Comparison of ENCODE assay signal across 7 mouse cellular contexts in genomic region chr2:31690063-31690462, GRCm38 (mm10). TPM values are rescaled to one million over a fixed set of nuclear protein-coding genes. Genes with fewer than 3 reads are reported as not detected.
A peak's percentile ranks its signal among the peaks of the same experiment; 100 is the strongest.
DNase-seq lines count a peak whose midpoint lies in the region; ATAC-seq and TF ChIP-seq lines count a peak whose summit lies in the region.

No protein-coding gene starts in this region.

- H3K9me3 ChIP-seq in forebrain, embryonic 13.5 days (replicated peaks), result no peaks in the 10 kb centered on the region
- no peaks in the 10 kb centered on the region for H3K9me3 ChIP-seq in liver, embryonic 12.5 days (replicated peaks)
- no peaks in the 10 kb centered on the region for H3K9me3 ChIP-seq in stomach, postnatal 0 days (ENCODE audit: control insufficient read depth, low read length)

- H3K4me1 ChIP-seq in testis, adult 2 months (ENCODE audit: control insufficient read depth, insufficient read depth, low read length), result peaks cover 6% of the 10 kb centered on the region
- H3K4me1 ChIP-seq in forebrain, embryonic 13.5 days, result peaks cover 46% of the 10 kb centered on the region
- peaks cover 47% of the 10 kb centered on the region for H3K4me1 ChIP-seq in liver, embryonic 12.5 days
- peaks cover 3% of the 10 kb centered on the region; the same call in 1 of the 2 replicates for H3K4me1 ChIP-seq in stomach, postnatal 0 days (replicated peaks; ENCODE audit: control insufficient read depth, insufficient read depth)

- H3K27ac ChIP-seq in testis, adult 2 months (ENCODE audit: control insufficient read depth, insufficient read depth, low read depth, low read length), result peak overlapping the region; percentile 1; the same call in 1 of the 2 replicates
- no peak overlapping the region for H3K27ac ChIP-seq in forebrain, embryonic 13.5 days
- 0 out of 2 replicates have a peak overlapping the region, but pooled peaks have one; percentile 95 for H3K27ac ChIP-seq in liver, embryonic 12.5 days
- H3K27ac ChIP-seq in stomach, postnatal 0 days (replicated peaks), result no peak overlapping the region

- TF ChIP-seq POLR2A in testis, adult 2 months (IDR thresholded peaks at IDR 0.05; ENCODE audit: control insufficient read depth, low read depth, low read length), result no peak

- H3K36me3 ChIP-seq in testis, adult 2 months (ENCODE audit: control insufficient read depth, insufficient read depth, low read length), result peaks cover 1% of the 10 kb centered on the region; the same call in 1 of the 2 replicates
- H3K36me3 ChIP-seq in forebrain, embryonic 13.5 days (ENCODE audit: poor library complexity, severe bottlenecking), result peaks cover 10% of the 10 kb centered on the region; the same call in 1 of the 2 replicates
- H3K36me3 ChIP-seq in liver, embryonic 12.5 days, result peaks cover 30% of the 10 kb centered on the region
- no peaks in the 10 kb centered on the region for H3K36me3 ChIP-seq in stomach, postnatal 0 days (ENCODE audit: control insufficient read depth, insufficient read depth, low read length)

- H3K4me3 ChIP-seq in testis, adult 2 months (ENCODE audit: control insufficient read depth, low read depth, low read length), result peak overlapping the region; percentile 96
- peak overlapping the region; percentile 92 for H3K4me3 ChIP-seq in forebrain, embryonic 13.5 days
- H3K4me3 ChIP-seq in liver, embryonic 12.5 days, result peak overlapping the region; percentile 96
- H3K4me3 ChIP-seq in stomach, postnatal 0 days (ENCODE audit: low read depth, low read length), result peak overlapping the region; percentile 100

- TF ChIP-seq EP300 in stomach, postnatal 0 days (optimal IDR thresholded peaks at IDR 0.05), result no peak

- no peaks in the 10 kb centered on the region for H3K27me3 ChIP-seq in testis, adult 2 months (ENCODE audit: control insufficient read depth, insufficient read depth, low read length)
- no peaks in the 10 kb centered on the region for H3K27me3 ChIP-seq in forebrain, embryonic 13.5 days
- no peaks in the 10 kb centered on the region for H3K27me3 ChIP-seq in liver, embryonic 12.5 days (replicated peaks)
- H3K27me3 ChIP-seq in stomach, postnatal 0 days (ENCODE audit: control insufficient read depth, insufficient read depth, low read length), result no peaks in the 10 kb centered on the region

- no peak for ATAC-seq in forebrain, embryonic 13.5 days
- ATAC-seq in liver, embryonic 12.5 days, result no peak
- ATAC-seq in stomach, postnatal 0 days (ENCODE audit: low FRiP score, low TSS enrichment), result no peak

- no peak for DNase-seq in testis, postnatal 10 days (ENCODE audit: low spot score)
- DNase-seq in stomach, postnatal 0 days (ENCODE audit: low spot score), result peak; percentile 38
- DNase-seq in left cerebral cortex, adult 11 months (ENCODE audit: low spot score), result no peak
- no peak for DNase-seq in cerebellum, postnatal 4 days (ENCODE audit: low spot score in 2 of 2)

- WGBS in forebrain, embryonic 13.5 days, result 61% methylated on average over 3 of the region's 3 CpGs
- 44% methylated on average over 3 of the region's 3 CpGs for WGBS in liver, embryonic 12.5 days (ENCODE audit: insufficient replicate concordance)
- 30% methylated on average over 3 of the region's 3 CpGs for WGBS in stomach, postnatal 0 days

- H3K4me2 ChIP-seq in forebrain, embryonic 13.5 days, result peak overlapping the region; percentile 96
- H3K4me2 ChIP-seq in liver, embryonic 12.5 days, result peak overlapping the region; percentile 74
- peak overlapping the region; percentile 85 for H3K4me2 ChIP-seq in stomach, postnatal 0 days (replicated peaks; ENCODE audit: low read depth)

- no peak for TF ChIP-seq CTCF in testis, adult 2 months (IDR thresholded peaks at IDR 0.05; ENCODE audit: control insufficient read depth, insufficient read depth, insufficient replicate concordance, low read depth, low read length)
- no peak for TF ChIP-seq CTCF in stomach, postnatal 0 days (IDR thresholded peaks at IDR 0.05; ENCODE audit: low read depth)

- peak overlapping the region; percentile 93 for H3K9ac ChIP-seq in forebrain, embryonic 13.5 days
- H3K9ac ChIP-seq in liver, embryonic 12.5 days, result peak overlapping the region; percentile 94
- 0 out of 2 replicates have a peak overlapping the region, but pooled peaks have one; percentile 28 for H3K9ac ChIP-seq in stomach, postnatal 0 days (ENCODE audit: low read length)

RNA-seq across cellular contexts. Expression of gene Abl1, which starts 1.9 kb away (rescaled TPM):
- 47.4 and 49.6 TPM in 2 replicates for polyA plus RNA-seq in testis, adult 2 months (2012; rRNA removed)
- polyA plus RNA-seq in forebrain, embryonic 13.5 days (2015; fragmentation: Nextera tagmentation; extraction: Ambion mirVana), result 25.8 and 30.6 TPM in 2 replicates
- 12.9 and 13.4 TPM in 2 replicates for polyA plus RNA-seq in liver, embryonic 12.5 days (2016; fragmentation: Nextera tagmentation; extraction: Ambion mirVana)
- 11.1 and 11.5 TPM in 2 replicates for polyA plus RNA-seq in stomach, postnatal 0 days (2015; fragmentation: Nextera tagmentation; extraction: Ambion mirVana)

RNA-seq across cellular contexts. Expression of gene Exosc2, which starts 19.5 kb away (rescaled TPM):
- 9.1 and 9.8 TPM in 2 replicates for polyA plus RNA-seq in testis, adult 2 months (2012; rRNA removed)
- polyA plus RNA-seq in forebrain, embryonic 13.5 days (2015; fragmentation: Nextera tagmentation; extraction: Ambion mirVana), result 53.2 and 59.2 TPM in 2 replicates
- polyA plus RNA-seq in liver, embryonic 12.5 days (2016; fragmentation: Nextera tagmentation; extraction: Ambion mirVana), result 57.8 and 64.9 TPM in 2 replicates
- 22.2 and 23.4 TPM in 2 replicates for polyA plus RNA-seq in stomach, postnatal 0 days (2015; fragmentation: Nextera tagmentation; extraction: Ambion mirVana)

RNA-seq across cellular contexts. Expression of gene Prdm12, which starts 50.2 kb away (rescaled TPM):
- 0.11 TPM in 1 of 2 replicates, not detected in the other for polyA plus RNA-seq in testis, adult 2 months (2012; rRNA removed)
- polyA plus RNA-seq in forebrain, embryonic 13.5 days (2015; fragmentation: Nextera tagmentation; extraction: Ambion mirVana), result 1.3 and 2.1 TPM in 2 replicates
- not detected in 2 replicates for polyA plus RNA-seq in liver, embryonic 12.5 days (2016; fragmentation: Nextera tagmentation; extraction: Ambion mirVana)
- not detected in 2 replicates for polyA plus RNA-seq in stomach, postnatal 0 days (2015; fragmentation: Nextera tagmentation; extraction: Ambion mirVana)

Comparison
In these comparisons a context has a peak if more than half of its experiments do, and no peak if none do; other contexts are left out.
1. H3K27ac ChIP-seq: peak in testis, adult 2 months (single experiment) and liver, embryonic 12.5 days (single experiment); none in forebrain, embryonic 13.5 days (single experiment) and stomach, postnatal 0 days (single experiment).
2. H3K9ac ChIP-seq: peak in every context shown above with its lines; median percentile 94 in liver, embryonic 12.5 days; 93 in forebrain, embryonic 13.5 days; 28 in stomach, postnatal 0 days.
3. Peak in every context shown above with its lines, with median percentiles within 50 percentile points of each other: H3K4me3 ChIP-seq and H3K4me2 ChIP-seq.